Mouse (Mus musculus) left cerebral cortex, adult 2 months (tissue): ENCODE results near the gene Taf1c. TPM values are rescaled to one million over a fixed set of nuclear protein-coding genes. Genes with fewer than 3 reads are reported as not detected.

Experiments
- DNase-seq, 2 experiments: peaks; one replicate each; pipeline ENCODE4 v3.0.0; 2021 to 2022; ENCODE audit warnings: low spot score in 2 of 2, mixed read lengths in 1 of 2; ENCODE audit errors: extremely low spot score in 1 of 2
- H3K27ac ChIP-seq: fragments of 200-600 bp; 2 replicates; pipeline ENCODE4 v1.8.1; 2022
- H3K4me3 ChIP-seq: fragments of 200-600 bp; 2 replicates; pipeline ENCODE4 v1.8.1; 2022
- CTCF ChIP-seq: fragments of 200-600 bp; IDR thresholded peaks from 2 replicates; pipeline ENCODE4 v1.8.1; 2022; ENCODE audit warnings: antibody characterized with exemption, mild to moderate bottlenecking, moderate library complexity
- intact Hi-C: fragments of 180-260 bp; cut with DNase I; formaldehyde crosslinking; loops from one replicate; pipeline ENCODE4 v1.15.1; 2025
- total RNA-seq, 2 experiments: library from RNA; stranded (reverse); gene quantifications; 2 replicates each; pipeline ENCODE4 v1.2.3; 2021

Gene Taf1c
- total RNA-seq, 2 experiments from 2014 or later: 10.7 to 12.1 TPM

DNA sequence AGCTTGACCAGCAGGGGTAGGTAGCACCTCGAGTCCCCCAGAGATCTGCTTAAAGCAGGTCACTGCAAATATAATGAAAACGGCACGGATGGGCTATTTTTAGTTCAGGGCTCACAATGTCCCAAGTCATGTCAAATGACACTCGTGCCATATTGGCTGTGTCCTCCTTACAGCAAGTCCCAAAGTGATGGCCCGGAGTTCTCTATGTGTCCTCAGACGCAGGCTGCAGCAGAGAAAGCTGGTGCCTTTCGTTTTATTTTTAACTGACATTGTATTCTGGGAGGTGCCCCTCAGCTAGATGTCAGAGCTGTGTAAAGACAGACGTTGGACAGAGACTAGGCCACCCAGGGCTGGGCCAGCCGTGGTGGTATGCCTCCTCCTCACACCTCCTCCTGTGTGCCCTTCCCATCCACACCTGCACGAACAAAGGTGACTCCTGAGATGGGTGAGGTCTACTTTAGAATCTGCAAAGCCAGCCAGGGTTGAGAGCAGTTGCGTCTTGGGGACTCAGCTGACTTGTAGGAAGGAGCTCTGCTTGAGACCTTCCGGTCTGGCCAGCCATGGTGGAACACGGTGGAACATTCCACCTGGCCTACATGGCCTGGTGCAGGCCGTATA, 15.9 kb upstream of the Taf1c start:
- intact Hi-C loops: no loop called here

GRCm38 (mm10) chr8:119620116-119620840, 15.3 kb upstream of the Taf1c start:
- Histone ChIP-seq H3K4me3 (no peak overlapping the region), H3K27ac (no peak overlapping the region)
- intact Hi-C loops: no loop called here
- TF ChIP-seq CTCF: no peak
- no peak for DNase-seq

More for the DNA sequence above, 15.9 kb upstream of the Taf1c start:
- Histone ChIP-seq H3K4me3 (no peak overlapping the region), H3K27ac (no peak overlapping the region)
- no peak for DNase-seq
- no peak for TF ChIP-seq CTCF

DNA sequence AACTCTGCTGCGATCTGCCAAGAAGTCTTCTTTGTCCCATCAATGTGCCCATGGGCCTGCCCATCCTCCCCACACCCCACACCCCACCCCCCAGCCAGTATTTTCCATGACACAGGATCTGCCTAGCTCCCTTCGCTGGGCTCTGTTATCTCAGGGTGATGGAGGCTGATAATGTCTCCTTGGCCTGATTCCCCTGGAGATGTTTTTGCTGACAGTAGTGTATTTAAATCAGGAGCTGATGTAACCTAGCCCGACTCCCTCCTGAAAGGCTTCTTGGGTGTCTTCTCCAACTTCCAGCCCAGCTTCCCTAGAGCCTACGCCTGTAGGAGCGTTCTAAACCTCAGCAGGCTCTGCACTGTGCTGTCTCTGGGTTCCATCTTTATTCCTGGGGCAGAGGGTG, 13.9 kb upstream of the Taf1c start:
- TF ChIP-seq CTCF: no peak
- no peak overlapping the region for H3K27ac ChIP-seq
- H3K4me3 ChIP-seq: no peak overlapping the region
- intact Hi-C loops: no loop called here
- no peak for DNase-seq

- H3K4me3 ChIP-seq: no peak overlapping the region
- intact Hi-C loops: no loop called here
- no peak for DNase-seq
- no peak overlapping the region for H3K27ac ChIP-seq
- TF ChIP-seq CTCF: no peak
These were observed 12.6 kb upstream of the Taf1c start for GRCm38 (mm10) chr8:119617586-119617985.

DNA sequence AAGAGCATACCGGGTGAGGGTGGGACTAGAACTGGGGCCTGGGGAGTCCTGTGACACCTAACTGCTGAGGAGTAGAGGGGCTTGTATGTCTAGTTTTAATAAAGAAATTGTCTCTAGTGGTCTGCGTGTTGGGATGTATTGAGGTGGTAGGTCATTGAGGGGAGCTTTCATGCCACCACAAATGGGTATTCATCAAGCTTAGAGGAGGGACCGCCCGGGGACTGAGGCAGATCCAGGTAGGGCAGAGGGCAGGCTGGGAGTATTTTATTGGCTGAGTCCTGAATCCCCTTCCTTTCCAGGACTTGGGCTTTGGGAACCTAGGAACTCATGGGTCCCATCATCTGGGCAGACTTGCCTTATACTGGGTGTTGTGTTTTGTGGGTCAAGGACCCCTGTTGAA, 11.8 kb upstream of the Taf1c start:
- no peak for TF ChIP-seq CTCF
- H3K4me3 ChIP-seq: no peak overlapping the region
- no peak for DNase-seq
- H3K27ac ChIP-seq: no peak overlapping the region
- intact Hi-C loops: no loop called here

DNA sequence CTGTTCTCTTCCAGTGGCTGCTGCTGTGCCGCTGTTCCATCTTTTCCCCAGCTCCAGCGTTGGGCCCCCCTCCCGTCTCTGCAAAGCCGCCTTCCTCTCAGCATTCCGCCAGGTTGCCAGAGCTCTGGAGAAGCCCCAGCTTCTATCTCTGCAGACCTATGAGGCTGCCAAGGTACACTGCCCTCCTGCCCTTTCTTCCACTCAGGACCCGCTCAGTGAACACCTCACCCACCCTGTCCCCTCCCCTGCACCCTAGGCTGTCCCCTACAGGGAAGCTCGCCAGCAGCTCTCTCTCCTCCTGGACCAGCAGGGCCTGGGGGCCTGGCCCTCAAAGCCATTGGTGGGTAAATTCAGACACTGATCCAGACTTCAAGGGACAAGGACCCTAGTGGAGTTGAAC, 11.3 kb upstream of the Taf1c start:
- H3K4me3 ChIP-seq: no peak overlapping the region
- intact Hi-C loops: no loop called here
- no peak overlapping the region for H3K27ac ChIP-seq
- no peak for TF ChIP-seq CTCF
- no peak for DNase-seq

GRCm38 (mm10) chr8:119615096-119615495, 10.1 kb upstream of the Taf1c start:
- Histone ChIP-seq H3K4me3 (no peak overlapping the region), H3K27ac (no peak overlapping the region)
- DNase-seq: no peak
- intact Hi-C loops: no loop called here
- TF ChIP-seq CTCF: no peak

GRCm38 (mm10) chr8:119612471-119612870, 7.4 kb upstream of the Taf1c start, which contains the start of gene Adad2:
Gene Adad2 (plus strand): TSS chr8:119612747.
- H3K4me3 ChIP-seq: no peak within 1 kb of the TSS
- DNase-seq: no peak
- no peak within 1 kb of the TSS for H3K27ac ChIP-seq
- TF ChIP-seq CTCF: no peak
- intact Hi-C loops: no loop called here

DNA sequence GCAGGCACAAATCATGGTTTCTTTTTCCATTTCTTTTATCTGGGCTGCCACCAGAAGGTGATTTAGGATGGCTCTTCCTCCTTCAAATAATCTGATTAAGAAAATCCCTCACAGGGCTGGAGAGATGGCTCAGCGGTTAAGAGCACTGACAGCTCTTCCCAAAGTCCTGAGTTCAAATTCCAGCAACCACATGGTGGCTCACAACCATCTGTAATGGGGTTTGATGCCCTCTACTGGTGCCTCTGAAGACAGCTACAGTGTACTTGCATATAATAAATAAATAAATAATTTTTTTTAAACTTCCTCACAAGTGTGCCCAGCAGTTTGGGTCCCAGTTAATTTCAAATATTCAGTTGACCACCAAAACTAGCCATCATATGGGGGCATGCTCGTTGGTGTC, 1.2 kb upstream of the Taf1c start:
- no peak overlapping the region for H3K27ac ChIP-seq
- TF ChIP-seq CTCF: peak; percentile 40
- intact Hi-C loops: loop anchor here (5.0 kb wide), 1 partner anchor 71 kb away; no protein-coding TSS in a partner anchor
- DNase-seq: no peak
- no peak overlapping the region for H3K4me3 ChIP-seq

- Histone ChIP-seq H3K27ac (peak overlapping the region; percentile 68; the same call in 1 of the 2 replicates), H3K4me3 (peak overlapping the region; percentile 75)
- no peak for TF ChIP-seq CTCF
- intact Hi-C loops: loop anchor here (1.0 to 2.0 kb wide), 2 partner anchors 29 to 158 kb away; partner anchors contain the start of genes Dnaaf1, Hsdl1 and Necab2
- DNase-seq: no peak
These were observed 621 bp downstream of the Taf1c start for GRCm38 (mm10) chr8:119604398-119604803.

DNA sequence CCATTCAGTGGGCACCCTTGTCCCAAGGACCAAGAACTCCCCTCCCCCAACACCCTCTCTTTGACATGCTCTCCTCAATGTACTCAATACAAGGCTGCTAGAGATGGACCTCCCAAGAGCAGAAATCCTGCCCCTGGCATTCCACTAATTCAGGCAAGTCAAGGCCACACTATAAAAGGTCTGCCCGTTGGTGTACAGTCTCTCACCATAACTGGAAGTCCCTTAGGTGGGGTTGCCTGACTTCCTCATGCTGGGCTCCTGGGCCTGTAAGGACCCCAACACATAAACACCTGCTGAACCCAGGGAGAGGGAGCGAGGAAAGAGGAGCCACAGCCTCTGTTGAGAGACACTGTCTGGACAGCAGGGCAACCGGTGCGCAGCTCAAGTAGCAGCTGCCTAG, 1.3 kb downstream of the Taf1c start:
- intact Hi-C loops: loop anchor here (1.0 to 2.0 kb wide), 2 partner anchors 28 to 157 kb away; partner anchors contain the start of genes Dnaaf1, Hsdl1 and Necab2
- no peak for DNase-seq
- H3K4me3 ChIP-seq: no peak overlapping the region; the same call in 1 of the 2 replicates
- TF ChIP-seq CTCF: no peak
- H3K27ac ChIP-seq: no peak overlapping the region

- no peak for DNase-seq
- H3K4me3 ChIP-seq: no peak overlapping the region
- no peak overlapping the region for H3K27ac ChIP-seq
- TF ChIP-seq CTCF: no peak
- intact Hi-C loops: no loop called here
These were observed 13.6 kb downstream of the Taf1c start for GRCm38 (mm10) chr8:119591456-119591855.
